Mouse (Mus musculus): ENCODE results near the gene Serpinc1.

- TF ChIP-seq CTCF (IDR thresholded peaks at IDR 0.05; ENCODE audit: low read depth, low read length) (no peak), POLR2A (IDR thresholded peaks at IDR 0.05; ENCODE audit: borderline replicate concordance, low read depth, low read length) (no peak)
Observed at GRCm38 (mm10) chr1:161008038-161008437, 29.7 kb downstream of the Serpinc1 start.
